Mouse (Mus musculus) splenic B cell, adult 2 months (primary cell): Measurements from ENCODE around the gene Lpp.

Source experiments
- DNase-seq: peaks from one replicate; pipeline ENCODE4 v3.0.0-alpha.2; 2011; ENCODE audit warnings: low read depth, low spot score
- H3K27me3 ChIP-seq: 2 replicates; pipeline ENCODE4 v1.6.1; 2012; ENCODE audit warnings: mild to moderate bottlenecking, low read length, moderate library complexity, mixed read lengths; ENCODE audit not compliant: control insufficient read depth, poor library complexity, insufficient read depth, severe bottlenecking
- H3K36me3 ChIP-seq: 2 replicates; pipeline ENCODE4 v1.6.1; 2012; ENCODE audit warnings: mild to moderate bottlenecking, low read length, moderate library complexity, mixed read lengths; ENCODE audit not compliant: control insufficient read depth, poor library complexity, insufficient read depth, severe bottlenecking

Lpp gene

GRCm38 (mm10) chr16:24941306-24942160 lies 548.2 kb downstream of the Lpp start:
- DNase-seq, result no peak
- H3K36me3 ChIP-seq, result no peaks in the 10 kb centered on the region
- H3K27me3 ChIP-seq, result no peaks in the 10 kb centered on the region

- Histone ChIP-seq H3K27me3 (no peaks in the 10 kb centered on the region), H3K36me3 (no peaks in the 10 kb centered on the region)
- DNase-seq, result no peak
Observed at GRCm38 (mm10) chr16:24943486-24944261, 550.4 kb downstream of the Lpp start.

GRCm38 (mm10) chr16:24946356-24946755 lies 553.0 kb downstream of the Lpp start:
- Histone ChIP-seq H3K27me3 (no peaks in the 10 kb centered on the region), H3K36me3 (no peaks in the 10 kb centered on the region)
- no peak for DNase-seq

- DNase-seq, result no peak
- H3K27me3 ChIP-seq, result no peaks in the 10 kb centered on the region
- H3K36me3 ChIP-seq, result no peaks in the 10 kb centered on the region
Observed at GRCm38 (mm10) chr16:24947485-24947884, 554.2 kb downstream of the Lpp start.

- H3K27me3 ChIP-seq, result no peaks in the 10 kb centered on the region
- DNase-seq, result no peak
- H3K36me3 ChIP-seq, result no peaks in the 10 kb centered on the region
Observed at GRCm38 (mm10) chr16:24948091-24948690, 554.9 kb downstream of the Lpp start.

GRCm38 (mm10) chr16:24949265-24949664 lies 556.0 kb downstream of the Lpp start:
- DNase-seq, result no peak
- no peaks in the 10 kb centered on the region for H3K36me3 ChIP-seq

GRCm38 (mm10) chr16:24950112-24950743 lies 556.9 kb downstream of the Lpp start:
- DNase-seq, result no peak
- H3K36me3 ChIP-seq, result no peaks in the 10 kb centered on the region
- H3K27me3 ChIP-seq, result no peaks in the 10 kb centered on the region

More at GRCm38 (mm10) chr16:24949265-24949664, 556.0 kb downstream of the Lpp start:
- H3K27me3 ChIP-seq, result no peaks in the 10 kb centered on the region

- no peaks in the 10 kb centered on the region for H3K36me3 ChIP-seq
- H3K27me3 ChIP-seq, result no peaks in the 10 kb centered on the region
- no peak for DNase-seq
Observed at GRCm38 (mm10) chr16:24951909-24952308, 558.6 kb downstream of the Lpp start.

- DNase-seq, result no peak
Observed at GRCm38 (mm10) chr16:24955054-24955453, 561.7 kb downstream of the Lpp start.

GRCm38 (mm10) chr16:24958661-24959060 lies 565.4 kb downstream of the Lpp start:
- no peak for DNase-seq
- H3K27me3 ChIP-seq, result no peaks in the 10 kb centered on the region
- no peaks in the 10 kb centered on the region for H3K36me3 ChIP-seq

More at GRCm38 (mm10) chr16:24955054-24955453, 561.7 kb downstream of the Lpp start:
- Histone ChIP-seq H3K27me3 (no peaks in the 10 kb centered on the region), H3K36me3 (no peaks in the 10 kb centered on the region)

- Histone ChIP-seq H3K36me3 (no peaks in the 10 kb centered on the region), H3K27me3 (no peaks in the 10 kb centered on the region)
- DNase-seq, result no peak
Observed at GRCm38 (mm10) chr16:24960901-24961806, 567.8 kb downstream of the Lpp start.

GRCm38 (mm10) chr16:24964311-24964710 lies 571.0 kb downstream of the Lpp start:
- peak; percentile 60 for DNase-seq
- H3K36me3 ChIP-seq, result no peaks in the 10 kb centered on the region

GRCm38 (mm10) chr16:24965091-24965490 lies 571.8 kb downstream of the Lpp start:
- no peak for DNase-seq
- Histone ChIP-seq H3K36me3 (no peaks in the 10 kb centered on the region), H3K27me3 (no peaks in the 10 kb centered on the region)

More at GRCm38 (mm10) chr16:24964311-24964710, 571.0 kb downstream of the Lpp start:
- H3K27me3 ChIP-seq, result no peaks in the 10 kb centered on the region

- no peak for DNase-seq
- H3K36me3 ChIP-seq, result no peaks in the 10 kb centered on the region
- no peaks in the 10 kb centered on the region for H3K27me3 ChIP-seq
Observed at GRCm38 (mm10) chr16:24966460-24966859, 573.2 kb downstream of the Lpp start.
